Mouse (Mus musculus): Measurements from ENCODE around the gene Irf1.
A peak's percentile ranks its signal among the peaks of the same experiment; 100 is the strongest.

DNA sequence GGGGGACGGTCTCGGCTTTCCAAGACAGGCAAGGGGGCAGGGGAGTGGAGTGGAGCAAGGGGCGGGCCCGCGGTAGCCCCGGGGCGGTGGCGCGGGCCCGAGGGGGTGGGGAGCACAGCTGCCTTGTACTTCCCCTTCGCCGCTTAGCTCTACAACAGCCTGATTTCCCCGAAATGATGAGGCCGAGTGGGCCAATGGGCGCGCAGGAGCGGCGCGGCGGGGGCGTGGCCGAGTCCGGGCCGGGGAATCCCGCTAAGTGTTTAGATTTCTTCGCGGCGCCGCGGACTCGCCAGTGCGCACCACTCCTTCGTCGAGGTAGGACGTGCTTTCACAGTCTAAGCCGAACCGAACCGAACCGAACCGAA lies at the start of gene Irf1:
- TF ChIP-seq CTCF (conservative IDR thresholded peaks at IDR 0.05 in 1 of 2, IDR thresholded peaks at IDR 0.05 in 1 of 2; ENCODE audit: low read depth in 2 of 2, low read length in 2 of 2) (no peak), SIN3A (IDR thresholded peaks at IDR 0.05; ENCODE audit: low read length) (peak; percentile 76; the same call in 1 of the 2 replicates), GABPA (IDR thresholded peaks at IDR 0.05; ENCODE audit: insufficient replicate concordance, low read depth, low read length) (no peak), CHD1 (IDR thresholded peaks at IDR 0.05; ENCODE audit: low read depth, low read length) (no peak; the same call in 1 of the 2 replicates), EP300 (IDR thresholded peaks at IDR 0.05; ENCODE audit: low read length) (no peak; the same call in 1 of the 2 replicates)
